ENCODE assay signal across 9 mouse cellular contexts in genomic region chr6:24530166-24530565, GRCm38 (mm10). TPM values are rescaled to one million over a fixed set of nuclear protein-coding genes. Genes with fewer than 3 reads are reported as not detected.
A peak's percentile ranks its signal among the peaks of the same experiment; 100 is the strongest.
DNase-seq lines count a peak whose midpoint lies in the region; ATAC-seq lines count a peak whose summit lies in the region.
"Had no signal": no experiment of that assay in that cellular context is flagged by ENCODE, and none has a peak within 500 bp of the region (broad histone marks: within the 10 kb centered on the region; RNA-seq: fewer than 3 reads in every experiment).

No protein-coding gene starts in this region.

- peaks cover 29% of the 10 kb centered on the region for H3K4me1 ChIP-seq in embryonic facial prominence, embryonic 10.5 days

- ATAC-seq in cerebellum, adult (ENCODE audit: insufficient number of reproducible peaks, low FRiP score, low TSS enrichment) = no peak

- no peaks in the 10 kb centered on the region for H3K27me3 ChIP-seq in embryonic facial prominence, embryonic 10.5 days (replicated peaks; ENCODE audit: low read depth, poor library complexity, severe bottlenecking)

- no peaks in the 10 kb centered on the region for H3K36me3 ChIP-seq in embryonic facial prominence, embryonic 10.5 days (replicated peaks)

- WGBS in embryonic facial prominence, embryonic 10.5 days = 23% methylated on average over 4 of the region's 4 CpGs

- no peaks in the 10 kb centered on the region for H3K9me3 ChIP-seq in embryonic facial prominence, embryonic 10.5 days

- peak; percentile 39 for DNase-seq in cerebellum, adult 11 months
- DNase-seq in R1 (ENCODE audit: low read depth, low spot score) = peak; percentile 50
- peak; percentile 30 for DNase-seq in embryonic facial prominence, embryonic 10.5 days (ENCODE audit: low spot score)
- DNase-seq in heart, postnatal 4 days = peak; percentile 59
- peak; percentile 42 to 61 for DNase-seq in kidney, postnatal 4 days
- DNase-seq in lung, postnatal 10 days = peak; percentile 79
- DNase-seq in right cerebral cortex, postnatal 14 days = peak; percentile 21

- H3K27ac ChIP-seq in embryonic facial prominence, embryonic 10.5 days (replicated peaks) = no peak overlapping the region; the same call in 1 of the 2 replicates

- peak overlapping the region; percentile 35; the same call in 1 of the 2 replicates for H3K4me3 ChIP-seq in embryonic facial prominence, embryonic 10.5 days

RNA-seq across cellular contexts. Expression of gene Asb15, which starts 2.2 kb away (rescaled TPM):
- not detected in 2 replicates for polyA plus RNA-seq in embryonic facial prominence, embryonic 10.5 days (2016; fragmentation: Nextera tagmentation; extraction: Ambion mirVana)
- total RNA-seq in heart, postnatal 4 days (2021) = 1 to 10 TPM; 6.2 to 6.3 TPM
- total RNA-seq: layer of hippocampus, postnatal 36 days had no signal

RNA-seq across cellular contexts. Expression of gene Ndufa5, which starts 2.4 kb away (rescaled TPM):
- polyA plus RNA-seq in embryonic facial prominence, embryonic 10.5 days (2016; fragmentation: Nextera tagmentation; extraction: Ambion mirVana) = 262 and 270 TPM in 2 replicates
- total RNA-seq in heart, postnatal 4 days (2021) = 100 to 1,000 TPM; 799 to 849 TPM

RNA-seq across cellular contexts. Expression of gene Iqub, which starts 15.3 kb away (rescaled TPM):
- polyA plus RNA-seq in embryonic facial prominence, embryonic 10.5 days (2016; fragmentation: Nextera tagmentation; extraction: Ambion mirVana) = 0.20 and 0.26 TPM in 2 replicates
- under 1 TPM; 0.23 to 0.36 TPM for total RNA-seq in heart, postnatal 4 days (2021)

Comparison
In these comparisons a context has a peak if more than half of its experiments do, and no peak if none do; other contexts are left out.
1. DNase-seq: peak in every context shown above with its lines; median percentile 79 in lung, postnatal 10 days; 59 in heart, postnatal 4 days; 52 in kidney, postnatal 4 days; 50 in R1; 39 in cerebellum, adult 11 months; 30 in embryonic facial prominence, embryonic 10.5 days; 21 in right cerebral cortex, postnatal 14 days.